Mouse (Mus musculus) limb, embryonic 10.5 days (tissue): ENCODE results near the gene 4921536K21Rik. TPM values are rescaled to one million over a fixed set of nuclear protein-coding genes. Genes with fewer than 3 reads are reported as not detected.
A peak's percentile ranks its signal among the peaks of the same experiment; 100 is the strongest.
"Not testable (repeated sequence)": the region's sequence is repeated elsewhere in the genome, so short reads cannot be mapped to it uniquely, and the experiment has no call there.

Experiments used
- DNase-seq: peaks from one replicate; pipeline ENCODE4 v3.0.0-alpha.2; 2017; ENCODE audit warnings: low spot score
- H3K27ac ChIP-seq: fragments of 300-500 bp; sonication (generic); 2 replicates; pipeline ENCODE4 v1.5.1; 2016; ENCODE audit warnings: mild to moderate bottlenecking
- H3K27me3 ChIP-seq: fragments of 300-500 bp; sonication (generic); 2 replicates; pipeline ENCODE4 v1.6.1; 2016; ENCODE audit warnings: low read depth, mild to moderate bottlenecking; ENCODE audit not compliant: poor library complexity, severe bottlenecking
- H3K36me3 ChIP-seq: fragments of 300-500 bp; sonication (generic); 2 replicates; pipeline ENCODE4 v1.6.1; 2016; ENCODE audit warnings: mild to moderate bottlenecking, moderate library complexity
- H3K4me1 ChIP-seq: fragments of 300-500 bp; sonication (generic); 2 replicates; pipeline ENCODE4 v1.6.1; 2016
- H3K4me3 ChIP-seq: fragments of 300-500 bp; sonication (generic); 2 replicates; pipeline ENCODE4 v1.5.1; 2016; ENCODE audit warnings: mild to moderate bottlenecking, moderate library complexity
- H3K9me3 ChIP-seq: fragments of 300-500 bp; sonication (generic); replicated peaks from 2 replicates; pipeline ENCODE4 v1.6.1; 2016; ENCODE audit warnings: mild to moderate bottlenecking
- WGBS: fragments of 180-500 bp; shearing (Covaris S2); methylation state at CpG from one replicate; pipeline ENCODE4 v1.1.7; 2016; 5-methylcytosine and 5-hydroxymethylcytosine counted together
- polyA plus RNA-seq: library from polyadenylated mRNA; unstranded; fragments of >200 nt; fragmentation: Nextera tagmentation; extraction: Ambion mirVana; gene quantifications from 2 replicates; pipeline ENCODE4 v1.2.1, GENCODE M21; 2016

Gene 4921536K21Rik
- polyA plus RNA-seq, 1 experiment from 2014 or later: 0.70 TPM

DNA sequence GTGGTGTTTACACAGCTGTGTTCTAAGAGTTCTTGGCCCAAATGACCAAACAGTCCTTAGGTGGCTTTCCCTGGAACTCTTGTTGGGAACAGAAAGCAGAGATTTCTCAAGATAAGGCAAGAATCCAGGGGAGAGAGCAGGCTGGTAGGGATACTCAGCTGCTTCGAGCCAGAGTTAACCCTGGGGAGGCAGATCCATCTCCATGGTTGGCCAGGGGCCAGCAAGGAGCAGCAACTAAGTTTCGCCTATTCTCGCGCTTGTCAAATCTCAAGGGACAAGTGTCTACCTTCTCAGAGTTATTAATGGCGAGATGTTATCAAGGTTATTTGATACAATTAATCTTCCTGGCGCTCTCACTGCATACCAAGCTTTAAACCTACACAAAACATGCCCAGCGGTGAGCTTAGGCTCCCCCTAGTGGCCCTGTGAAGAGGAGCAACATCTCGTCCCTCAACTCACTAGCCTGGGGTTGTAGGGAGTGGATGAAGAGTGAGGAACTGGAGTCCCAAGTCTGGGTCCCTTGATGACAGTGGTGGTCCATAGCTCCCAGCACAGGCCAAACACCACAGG lies 26.5 kb upstream of the 4921536K21Rik start:
- no peaks in the 10 kb centered on the region for H3K27me3 ChIP-seq
- H3K9me3 ChIP-seq: no peaks in the 10 kb centered on the region
- no peaks in the 10 kb centered on the region for H3K4me1 ChIP-seq
- peaks cover 31% of the 10 kb centered on the region for H3K36me3 ChIP-seq
- peak; percentile 58 for DNase-seq
- 35% methylated on average over 8 of the region's 8 CpGs for WGBS
- H3K4me3 ChIP-seq: no peak overlapping the region
- H3K27ac ChIP-seq: no peak overlapping the region

DNA sequence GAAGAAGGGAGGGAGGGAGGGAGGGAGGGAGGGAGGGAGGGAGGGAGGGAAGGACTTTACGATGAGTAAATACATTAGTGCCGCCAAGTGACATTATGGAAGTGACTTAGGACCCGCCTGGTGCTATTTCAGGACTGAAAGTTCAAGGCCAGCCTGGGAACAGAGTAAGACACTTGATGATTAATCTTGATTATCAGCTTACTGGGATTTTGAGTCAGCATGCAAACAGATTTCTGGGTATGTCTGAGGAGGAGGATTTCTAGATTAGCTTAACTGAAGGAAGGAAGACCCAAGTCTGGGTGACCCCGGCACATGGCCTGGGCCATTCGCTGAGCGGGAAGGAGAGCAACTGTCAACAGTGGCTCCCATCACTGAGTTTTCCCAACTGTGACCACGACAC lies 25.6 kb upstream of the 4921536K21Rik start:
- Histone ChIP-seq H3K4me1 (no peaks in the 10 kb centered on the region), H3K9me3 (no peaks in the 10 kb centered on the region), H3K36me3 (peaks cover 27% of the 10 kb centered on the region), H3K27me3 (no peaks in the 10 kb centered on the region), H3K4me3 (no peak overlapping the region), H3K27ac (no peak overlapping the region)
- no peak for DNase-seq
- 86% methylated on average over 7 of the region's 7 CpGs for WGBS

DNA sequence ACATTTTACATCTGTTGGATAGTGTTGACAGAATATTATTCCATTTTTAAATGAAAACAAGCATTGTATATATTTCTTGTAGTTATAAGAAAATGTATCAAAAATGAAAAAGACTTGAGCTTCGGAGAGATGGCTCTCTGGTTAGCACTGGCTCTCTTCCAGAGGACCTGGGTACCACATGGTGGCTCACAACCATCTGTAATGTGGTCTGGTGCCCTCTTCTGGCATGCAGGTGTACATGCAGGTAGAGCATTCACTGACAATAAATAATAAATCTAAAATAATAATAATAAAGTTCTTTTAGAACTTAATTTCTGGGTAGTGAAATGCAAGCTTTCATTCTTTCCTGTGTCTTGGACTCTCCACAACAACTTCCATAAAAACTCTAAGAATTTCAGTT lies 23.8 kb upstream of the 4921536K21Rik start:
- no peak for DNase-seq
- Histone ChIP-seq H3K9me3 (no peaks in the 10 kb centered on the region), H3K4me1 (peaks cover 8% of the 10 kb centered on the region), H3K36me3 (peaks cover 17% of the 10 kb centered on the region), H3K4me3 (no peak overlapping the region), H3K27ac (no peak overlapping the region), H3K27me3 (no peaks in the 10 kb centered on the region)
- WGBS: 69% methylated on average over 1 of the region's 1 CpGs

DNA sequence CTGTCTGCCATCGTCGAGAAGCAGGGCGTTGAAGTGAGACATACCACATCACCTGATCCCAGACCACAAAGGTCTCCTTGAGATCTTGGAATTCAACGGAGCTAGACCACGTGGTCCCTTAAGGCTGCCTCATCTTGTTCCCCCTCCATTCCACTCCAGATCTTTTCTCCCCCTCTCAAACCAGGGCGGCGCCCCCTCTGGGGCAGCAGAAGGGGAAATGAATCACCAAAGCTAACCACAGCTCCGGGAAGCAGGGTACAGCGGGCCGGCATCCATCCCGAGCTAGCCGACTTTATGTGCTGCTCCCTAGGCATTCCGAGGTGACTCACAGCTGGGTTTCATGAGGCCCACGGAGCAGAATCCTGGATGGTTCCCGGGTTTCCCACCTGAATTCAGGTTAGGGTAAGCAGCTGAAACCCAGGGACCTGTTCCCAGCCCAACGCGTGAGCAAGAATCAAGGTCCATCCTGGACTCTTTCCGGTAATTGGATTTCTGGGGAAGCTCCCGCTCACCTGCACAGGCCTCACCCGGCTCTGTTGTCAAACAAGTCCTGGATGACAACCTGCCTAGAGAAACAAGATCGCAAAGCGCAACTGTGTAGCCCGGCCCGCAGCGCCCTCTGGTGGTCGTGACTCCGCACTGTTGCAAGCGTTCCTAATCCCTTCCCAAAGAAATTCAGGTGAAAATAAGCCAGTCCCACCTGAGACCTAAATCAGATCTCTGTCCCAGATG lies 19.4 kb upstream of the 4921536K21Rik start, which contains the start of gene Slc35e4:
Gene Slc35e4 (minus strand): TSS at position 556 of the 732 bp plus-strand sequence.
- H3K27ac ChIP-seq: peak within 1 kb of the TSS; percentile 72
- peak; percentile 95 for DNase-seq
- peaks cover 31% of the 10 kb centered on the region for H3K27me3 ChIP-seq
- no peaks in the 10 kb centered on the region for H3K9me3 ChIP-seq
- peaks cover 33% of the 10 kb centered on the region for H3K4me1 ChIP-seq
- peak within 1 kb of the TSS; percentile 72 for H3K4me3 ChIP-seq
- no peaks in the 10 kb centered on the region for H3K36me3 ChIP-seq
- under 1% methylated on average over 28 of the region's 28 CpGs for WGBS

DNA sequence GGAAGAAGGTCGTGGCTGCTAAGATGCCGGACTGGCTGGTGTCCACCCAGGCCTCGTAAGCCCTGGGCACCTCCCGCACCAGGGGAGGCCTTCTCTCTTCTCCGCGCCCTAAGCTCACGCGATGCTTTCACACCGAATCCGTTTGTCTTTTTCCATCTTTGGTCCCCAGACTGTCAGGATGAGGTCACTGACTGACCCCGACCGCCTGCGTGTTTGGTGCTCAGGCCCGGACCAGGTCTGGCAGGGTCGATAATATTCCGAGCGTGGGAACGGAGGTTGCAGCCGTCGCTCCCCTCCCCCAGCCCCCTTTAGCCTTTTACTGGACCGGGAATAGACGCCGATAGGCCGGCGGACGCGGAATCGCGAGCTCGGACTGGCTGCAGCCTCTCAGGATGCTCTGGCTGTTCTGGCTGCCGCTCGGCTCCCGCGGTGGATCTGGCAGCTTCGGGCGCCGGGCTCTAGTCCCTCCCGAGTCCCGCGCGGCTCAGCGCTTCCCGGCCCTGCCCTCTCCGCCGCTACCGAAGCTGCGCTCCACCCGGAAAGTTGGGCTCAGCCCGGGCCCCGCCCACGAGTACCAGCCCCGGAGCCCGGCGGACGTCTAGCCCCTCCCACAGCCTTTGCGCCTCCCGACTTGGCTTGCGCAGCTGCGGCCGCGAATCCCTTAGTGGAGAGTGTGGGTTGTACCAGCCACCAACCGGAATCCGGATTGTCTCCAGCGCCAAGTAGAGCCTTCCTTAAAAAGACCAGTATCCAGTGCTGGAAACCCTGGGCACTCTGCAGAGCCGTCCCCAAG lies 18.6 kb upstream of the 4921536K21Rik start:
- DNase-seq: peak; percentile 87
- under 1% methylated on average over 65 of the region's 65 CpGs for WGBS

DNA sequence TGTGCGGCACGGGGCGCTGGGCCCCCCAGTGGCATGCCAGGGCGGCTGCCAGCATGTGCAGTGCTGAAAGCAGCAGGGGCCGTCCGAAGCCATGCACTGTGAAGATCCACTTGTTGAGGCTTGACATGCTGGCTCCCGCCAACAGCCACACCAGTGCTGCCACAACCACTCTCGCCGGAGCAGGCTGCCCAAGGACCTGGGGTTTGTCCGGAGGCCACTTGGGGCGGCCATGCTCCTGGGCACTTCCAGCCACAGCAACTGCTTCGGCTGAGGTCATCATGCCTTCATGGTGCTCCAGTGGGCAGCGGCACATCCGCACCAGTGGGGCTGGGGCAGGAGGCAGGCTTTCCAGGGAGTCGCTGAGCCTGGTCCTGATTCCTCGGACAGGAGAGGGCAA lies 18.0 kb upstream of the 4921536K21Rik start:
- no peaks in the 10 kb centered on the region for H3K36me3 ChIP-seq
- peaks cover 31% of the 10 kb centered on the region for H3K27me3 ChIP-seq
- peak overlapping the region; percentile 72 for H3K27ac ChIP-seq
- peaks cover 33% of the 10 kb centered on the region for H3K4me1 ChIP-seq
- peak overlapping the region; percentile 72 for H3K4me3 ChIP-seq
- WGBS: 2% methylated on average over 16 of the region's 16 CpGs
- peak; percentile 63 for DNase-seq
- no peaks in the 10 kb centered on the region for H3K9me3 ChIP-seq

More for the DNA sequence above, 18.6 kb upstream of the 4921536K21Rik start:
- Histone ChIP-seq H3K27ac (peak overlapping the region; percentile 72), H3K36me3 (no peaks in the 10 kb centered on the region), H3K27me3 (peaks cover 31% of the 10 kb centered on the region), H3K9me3 (no peaks in the 10 kb centered on the region), H3K4me1 (peaks cover 33% of the 10 kb centered on the region), H3K4me3 (peak overlapping the region; percentile 72)

DNA sequence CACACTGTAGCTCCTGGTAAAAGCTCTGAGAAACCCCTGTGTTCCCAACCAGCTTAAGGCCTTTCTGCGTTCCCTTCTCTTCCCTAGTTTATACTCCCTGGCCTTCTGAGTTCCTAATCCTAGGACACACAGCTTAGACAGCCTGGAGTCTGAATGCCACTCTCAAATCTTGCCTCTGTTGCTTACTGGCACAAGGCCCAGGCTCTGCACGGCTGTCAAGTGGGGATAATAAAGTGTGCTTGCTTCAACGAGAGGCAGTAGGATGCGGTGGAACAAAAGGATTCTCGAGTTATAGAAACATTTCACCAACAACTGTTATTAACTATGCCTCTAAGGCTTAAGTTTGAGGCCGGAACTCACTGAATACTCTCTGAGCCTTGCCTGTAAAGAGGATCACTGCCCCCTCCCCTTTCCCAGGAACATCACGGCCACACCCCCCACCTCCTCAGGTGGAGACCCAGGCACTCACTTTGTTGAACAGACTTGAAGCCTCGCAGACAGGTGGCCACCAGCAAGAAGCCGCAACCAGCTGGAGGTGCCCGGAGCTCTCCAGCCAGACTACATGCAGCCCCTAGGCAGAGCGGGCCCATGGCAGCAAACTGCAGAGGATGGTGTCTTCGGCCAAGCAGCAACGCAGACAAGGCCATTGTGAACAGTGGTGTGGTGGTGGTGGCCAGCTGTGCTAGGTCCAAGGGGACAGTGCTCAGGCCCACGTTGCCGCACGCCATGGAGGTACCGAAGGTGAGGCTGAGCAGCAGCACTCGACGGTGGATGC lies 17.4 kb upstream of the 4921536K21Rik start:
- 30% methylated on average over 19 of the region's 19 CpGs for WGBS
- Histone ChIP-seq H3K4me1 (peaks cover 33% of the 10 kb centered on the region), H3K27ac (peak overlapping the region; percentile 72), H3K9me3 (no peaks in the 10 kb centered on the region), H3K27me3 (peaks cover 31% of the 10 kb centered on the region), H3K4me3 (peak overlapping the region; percentile 72), H3K36me3 (no peaks in the 10 kb centered on the region)
- no peak for DNase-seq

DNA sequence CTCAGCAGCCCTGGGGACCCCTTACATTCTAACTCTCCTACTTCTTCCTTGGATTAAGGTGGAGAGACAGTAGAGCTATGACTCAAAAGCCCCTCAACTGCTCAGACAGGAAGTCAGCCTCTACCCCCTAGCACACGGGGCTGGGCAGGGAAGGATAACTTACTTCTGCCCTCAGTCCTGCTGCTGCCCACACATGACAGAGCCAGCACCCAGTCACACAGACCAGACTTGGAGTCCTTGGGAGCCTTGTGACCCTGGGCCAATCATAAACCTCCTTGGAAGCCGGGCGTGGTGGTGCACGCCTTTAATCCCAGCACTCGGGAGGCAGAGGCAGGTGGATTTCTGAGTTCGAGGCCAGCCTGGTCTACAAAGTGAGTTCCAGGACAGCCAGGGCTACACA lies 16.5 kb upstream of the 4921536K21Rik start:
- not testable (repeated sequence) for H3K27ac ChIP-seq, H3K4me3 ChIP-seq, H3K9me3 ChIP-seq, DNase-seq, H3K36me3 ChIP-seq
- WGBS: 89% methylated on average over 6 of the region's 6 CpGs
- H3K4me1 ChIP-seq: peaks cover 33% of the 10 kb centered on the region
- H3K27me3 ChIP-seq: peaks cover 31% of the 10 kb centered on the region

DNA sequence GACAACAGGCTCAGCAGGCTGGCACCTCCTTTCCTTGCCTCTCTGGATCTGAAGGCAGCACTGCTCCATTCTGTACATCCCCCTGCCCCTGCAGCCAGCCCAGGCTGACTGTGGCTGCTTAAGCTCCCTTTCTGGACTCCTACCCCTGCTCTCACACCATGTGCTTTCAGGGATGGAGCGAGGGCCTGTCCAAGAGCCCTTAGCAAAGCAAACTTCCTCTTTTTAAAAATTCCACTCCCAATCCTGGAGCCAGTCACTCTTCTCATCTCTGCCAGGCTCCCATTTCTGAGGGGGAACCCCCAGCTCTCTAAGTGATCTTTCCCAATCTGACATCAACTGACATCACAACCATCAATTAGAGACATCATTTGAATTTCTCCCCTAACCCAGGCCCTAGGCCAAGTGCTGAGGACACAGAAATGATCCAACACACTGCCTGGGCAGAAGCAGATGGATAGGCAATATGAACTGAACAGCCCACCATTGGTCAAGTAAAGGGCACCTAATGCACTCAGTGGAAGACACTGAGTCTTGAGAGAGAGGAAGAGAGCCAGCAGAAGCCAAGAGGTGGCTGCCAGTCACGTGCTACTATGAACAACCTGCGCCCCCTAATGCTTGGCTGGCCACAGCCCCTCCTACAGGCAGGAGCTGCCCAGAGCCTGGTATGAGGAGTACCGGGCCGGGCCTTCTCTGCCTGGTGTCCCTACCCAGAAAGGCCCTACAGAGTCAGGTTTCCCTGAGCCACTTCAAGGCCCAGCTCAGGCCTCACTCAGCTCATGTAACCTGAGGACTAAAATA lies 15.8 kb upstream of the 4921536K21Rik start:
- Histone ChIP-seq H3K27ac (no peak overlapping the region), H3K36me3 (no peaks in the 10 kb centered on the region), H3K27me3 (peaks cover 31% of the 10 kb centered on the region), H3K4me1 (peaks cover 33% of the 10 kb centered on the region), H3K9me3 (no peaks in the 10 kb centered on the region), H3K4me3 (no peak overlapping the region)
- DNase-seq: no peak
- WGBS: 71% methylated on average over 5 of the region's 5 CpGs

DNA sequence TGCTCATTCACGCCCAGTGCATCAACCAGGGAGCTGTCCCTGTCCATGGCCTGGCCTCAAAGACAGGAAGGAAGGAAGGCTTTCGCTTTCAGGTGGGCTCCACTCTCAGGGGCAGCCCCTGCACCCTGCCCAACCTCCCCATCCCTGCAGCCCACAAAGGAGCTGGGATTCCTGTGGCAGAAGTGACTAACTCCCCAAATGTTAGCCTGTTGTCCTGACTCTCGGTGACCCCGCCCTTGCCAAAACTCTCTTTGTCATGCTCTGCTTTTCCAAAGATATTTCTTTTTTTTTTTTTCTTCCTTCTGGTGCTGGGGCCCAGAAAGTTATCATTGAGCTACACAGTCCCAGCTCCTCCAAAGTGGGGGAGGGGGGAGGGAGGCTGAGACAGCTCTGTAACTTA lies 14.3 kb upstream of the 4921536K21Rik start:
- 89% methylated on average over 4 of the region's 4 CpGs for whole genome bisulfite sequencing
- H3K4me3 ChIP-seq: no peak overlapping the region
- H3K27ac ChIP-seq: no peak overlapping the region
- peaks cover 30% of the 10 kb centered on the region for H3K4me1 ChIP-seq
- DNase-seq: no peak
- H3K36me3 ChIP-seq: no peaks in the 10 kb centered on the region
- H3K9me3 ChIP-seq: no peaks in the 10 kb centered on the region
- H3K27me3 ChIP-seq: peaks cover 31% of the 10 kb centered on the region

DNA sequence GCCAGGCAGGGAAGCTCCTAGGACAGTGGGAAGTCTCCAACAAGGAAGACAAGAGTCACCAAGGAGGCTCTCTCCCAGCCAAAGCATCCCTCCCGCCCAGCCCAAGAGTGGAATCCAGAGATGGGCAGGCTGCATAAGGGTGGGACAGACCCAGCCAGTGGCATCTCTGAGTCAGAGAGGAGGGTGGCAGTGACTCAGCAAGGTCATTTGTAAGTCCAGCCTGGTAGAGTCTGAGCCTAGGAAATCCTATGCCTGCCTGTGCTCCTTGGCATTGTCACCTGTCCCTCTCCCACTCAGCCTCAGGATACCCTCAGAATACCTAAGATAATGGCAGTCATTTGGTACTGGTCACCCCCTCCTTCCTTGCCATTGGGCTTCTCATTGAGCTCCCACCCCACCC lies 10.5 kb upstream of the 4921536K21Rik start:
- WGBS: 73% methylated on average over 1 of the region's 1 CpGs
- no peak for DNase-seq

DNA sequence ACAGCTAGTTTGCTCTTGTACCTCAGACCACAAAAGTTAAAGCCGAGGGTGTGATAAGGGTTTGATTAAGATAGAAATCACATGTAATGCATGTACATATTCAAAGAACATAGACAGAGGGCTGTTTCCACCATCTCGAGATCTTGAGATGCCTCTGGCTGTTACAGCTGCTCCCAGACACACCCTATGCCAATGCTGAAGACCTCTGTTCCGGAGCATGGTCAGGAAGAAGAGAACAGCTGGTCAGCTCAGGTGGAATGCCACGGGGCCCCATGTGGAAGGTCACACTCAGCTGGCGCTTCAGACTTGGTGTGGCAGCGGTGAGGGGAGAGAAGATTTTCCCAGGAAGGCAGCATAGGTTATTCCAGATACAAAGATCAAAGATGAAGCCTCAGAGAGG lies 9.8 kb upstream of the 4921536K21Rik start:
- DNase-seq: no peak
- Histone ChIP-seq H3K27ac (no peak overlapping the region), H3K9me3 (no peaks in the 10 kb centered on the region), H3K4me1 (no peaks in the 10 kb centered on the region), H3K4me3 (no peak overlapping the region), H3K36me3 (no peaks in the 10 kb centered on the region; the same call in 1 of the 2 replicates), H3K27me3 (no peaks in the 10 kb centered on the region)
- WGBS: 82% methylated on average over 6 of the region's 6 CpGs

More for the DNA sequence above, 10.5 kb upstream of the 4921536K21Rik start:
- 0 out of 2 replicates have a peak, but pooled peaks cover 3% of the 10 kb centered on the region for H3K27me3 ChIP-seq
- no peak overlapping the region for H3K4me3 ChIP-seq
- H3K9me3 ChIP-seq: no peaks in the 10 kb centered on the region
- H3K27ac ChIP-seq: no peak overlapping the region
- H3K36me3 ChIP-seq: no peaks in the 10 kb centered on the region; the same call in 1 of the 2 replicates
- peaks cover 6% of the 10 kb centered on the region; the same call in 1 of the 2 replicates for H3K4me1 ChIP-seq
